Mouse (Mus musculus) forebrain, embryonic 14.5 days (tissue): ENCODE data around the gene Ugt1a6a. TPM values are rescaled to one million over a fixed set of nuclear protein-coding genes. Genes with fewer than 3 reads are reported as not detected.

Source experiments
- ATAC-seq: fragments of 200-750 bp; cut with Nextera tagmentation; 2 replicates; pipeline ENCODE4 v1.8.0; 2017; ENCODE audit warnings: mild to moderate bottlenecking, moderate library complexity
- DNase-seq: peaks from one replicate; pipeline ENCODE4 v3.0.0-alpha.2; 2015; ENCODE audit warnings: low spot score
- H3K27ac ChIP-seq: fragments of 300-500 bp; sonication (generic); 2 replicates; pipeline ENCODE4 v1.5.1; 2014; ENCODE audit warnings: low read depth, mild to moderate bottlenecking, control low read depth, low read length, moderate library complexity
- H3K27me3 ChIP-seq: fragments of 300-500 bp; sonication (generic); replicated peaks from 2 replicates; pipeline ENCODE4 v1.6.1; 2014; ENCODE audit warnings: low read length, control low read depth, mixed read lengths; ENCODE audit not compliant: control insufficient read depth, insufficient read depth
- H3K36me3 ChIP-seq: fragments of 300-500 bp; sonication (generic); 2 replicates; pipeline ENCODE4 v1.6.1; 2014; ENCODE audit warnings: low read length, control low read depth; ENCODE audit not compliant: control insufficient read depth, insufficient read depth
- H3K4me1 ChIP-seq: fragments of 300-500 bp; sonication (generic); 2 replicates; pipeline ENCODE4 v1.6.1; 2014; ENCODE audit warnings: antibody characterized with exemption, low read length, control low read depth; ENCODE audit not compliant: control insufficient read depth, insufficient read depth
- H3K4me2 ChIP-seq: fragments of 300-500 bp; sonication (generic); 2 replicates; pipeline ENCODE4 v1.6.1; 2014; ENCODE audit warnings: mild to moderate bottlenecking, control low read depth, low read length
- H3K4me3 ChIP-seq: fragments of 300-500 bp; sonication (generic); 2 replicates; pipeline ENCODE4 v1.5.1; 2014; ENCODE audit warnings: low read depth, low read length, control low read depth
- H3K9ac ChIP-seq: fragments of 300-500 bp; sonication (generic); 2 replicates; pipeline ENCODE4 v1.6.1; 2014; ENCODE audit warnings: mild to moderate bottlenecking, low read length, control low read depth, moderate library complexity
- H3K9me3 ChIP-seq: fragments of 300-500 bp; sonication (generic); replicated peaks from 2 replicates; pipeline ENCODE4 v1.6.1; 2016; ENCODE audit warnings: low read length, control low read depth, mixed read lengths; ENCODE audit not compliant: control insufficient read depth
- WGBS: fragments of 180-500 bp; shearing (Covaris S2); extraction: QIAGEN DNeasy Blood & Tissue Kit; methylation state at CpG from one replicate; pipeline ENCODE4 v1.1.7; 2014; 5-methylcytosine and 5-hydroxymethylcytosine counted together
- polyA plus RNA-seq: library from polyadenylated mRNA; unstranded; fragments of >200 nt; fragmentation: Nextera tagmentation; extraction: Ambion mirVana; gene quantifications from 2 replicates; pipeline ENCODE4 v1.2.1, GENCODE M21; 2014

Gene Ugt1a6a
- polyA plus RNA-seq, 1 experiment from 2014 or later = 2.3 TPM

GRCm38 (mm10) chr1:88213061-88213460 is 78.5 kb downstream of the Ugt1a6a start:
- 77% methylated on average over 1 of the region's 1 CpGs for WGBS
- ATAC-seq (no peak), DNase-seq (peak; percentile 10)

GRCm38 (mm10) chr1:88213766-88214461 is 79.3 kb downstream of the Ugt1a6a start:
- WGBS = 84% methylated on average over 2 of the region's 2 CpGs
- Histone ChIP-seq H3K9me3 (peaks cover 51% of the 10 kb centered on the region), H3K4me3 (no peak overlapping the region), H3K36me3 (no peaks in the 10 kb centered on the region), H3K4me1 (no peaks in the 10 kb centered on the region), H3K9ac (no peak overlapping the region), H3K27ac (no peak overlapping the region), H3K4me2 (no peak overlapping the region), H3K27me3 (no peaks in the 10 kb centered on the region)
- DNase-seq (peak; percentile 0), ATAC-seq (no peak)

More at GRCm38 (mm10) chr1:88213061-88213460, 78.5 kb downstream of the Ugt1a6a start:
- Histone ChIP-seq H3K27me3 (no peaks in the 10 kb centered on the region), H3K9me3 (peaks cover 51% of the 10 kb centered on the region), H3K27ac (no peak overlapping the region), H3K4me2 (no peak overlapping the region), H3K36me3 (no peaks in the 10 kb centered on the region), H3K4me3 (no peak overlapping the region), H3K4me1 (no peaks in the 10 kb centered on the region), H3K9ac (no peak overlapping the region)

- peak; percentile 0 for DNase-seq
- WGBS = 78% methylated on average over 2 of the region's 2 CpGs
- H3K27me3 ChIP-seq = no peaks in the 10 kb centered on the region
These were observed 79.9 kb downstream of the Ugt1a6a start for GRCm38 (mm10) chr1:88214462-88214952.

DNA sequence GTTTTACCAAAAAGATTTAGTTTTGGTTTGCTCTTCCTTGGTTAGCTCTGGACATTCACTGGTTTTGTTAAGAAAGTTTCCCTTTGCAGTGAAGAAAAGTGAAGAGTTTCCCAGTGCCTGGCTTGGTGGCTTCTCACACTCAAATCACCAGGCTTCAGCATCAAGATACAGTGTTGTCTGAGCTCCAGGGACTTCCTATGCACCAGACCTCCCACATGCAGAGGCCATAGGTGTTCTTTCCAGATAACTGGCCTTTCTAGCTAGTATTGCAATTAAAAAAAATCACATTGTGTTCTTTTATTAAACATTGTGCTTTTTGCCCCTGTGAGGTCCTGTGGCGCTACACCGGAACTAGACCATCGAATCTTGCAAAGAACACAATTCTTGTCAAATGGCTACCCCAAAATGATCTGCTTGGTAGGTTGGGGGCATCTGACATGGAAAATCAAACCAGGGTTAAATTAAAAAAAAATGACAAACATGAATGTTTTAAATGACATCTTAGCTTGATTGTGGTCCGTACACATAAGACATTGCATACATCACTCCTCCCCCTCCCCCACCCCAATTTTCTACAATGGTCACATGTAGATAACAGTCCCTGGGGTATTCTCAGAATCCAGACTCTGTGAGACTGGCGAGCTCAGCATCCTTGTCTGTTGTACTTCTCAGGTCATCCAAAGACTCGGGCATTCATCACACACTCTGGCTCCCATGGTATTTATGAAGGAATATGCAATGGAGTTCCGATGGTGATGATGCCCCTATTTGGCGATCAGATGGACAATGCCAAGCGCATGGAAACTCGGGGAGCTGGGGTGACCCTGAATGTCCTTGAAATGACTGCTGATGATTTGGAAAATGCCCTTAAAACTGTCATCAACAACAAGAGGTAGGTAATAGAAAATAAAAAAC is 81.1 kb downstream of the Ugt1a6a start:
- Histone ChIP-seq H3K9me3 (peaks cover 48% of the 10 kb centered on the region), H3K27me3 (no peaks in the 10 kb centered on the region), H3K4me2 (no peak overlapping the region), H3K27ac (no peak overlapping the region), H3K4me3 (no peak overlapping the region), H3K4me1 (no peaks in the 10 kb centered on the region), H3K9ac (no peak overlapping the region), H3K36me3 (no peaks in the 10 kb centered on the region)
- 72% methylated on average over 10 of the region's 10 CpGs for WGBS
- no peak for ATAC-seq
- peak; percentile 5 for DNase-seq

More at GRCm38 (mm10) chr1:88214462-88214952, 79.9 kb downstream of the Ugt1a6a start:
- H3K27ac ChIP-seq = no peak overlapping the region
- no peak overlapping the region for H3K4me3 ChIP-seq
- H3K4me1 ChIP-seq = no peaks in the 10 kb centered on the region
- no peaks in the 10 kb centered on the region for H3K36me3 ChIP-seq
- no peak for ATAC-seq
- no peak overlapping the region for H3K9ac ChIP-seq
- peaks cover 51% of the 10 kb centered on the region for H3K9me3 ChIP-seq
- H3K4me2 ChIP-seq = no peak overlapping the region

- DNase-seq (peak; percentile 2), ATAC-seq (no peak)
- Histone ChIP-seq H3K4me1 (no peaks in the 10 kb centered on the region), H3K4me2 (no peak overlapping the region), H3K9ac (no peak overlapping the region), H3K4me3 (no peak overlapping the region), H3K27me3 (no peaks in the 10 kb centered on the region), H3K36me3 (no peaks in the 10 kb centered on the region), H3K27ac (no peak overlapping the region), H3K9me3 (peaks cover 45% of the 10 kb centered on the region)
- 57% methylated on average over 2 of the region's 2 CpGs for WGBS
These were observed 81.9 kb downstream of the Ugt1a6a start for GRCm38 (mm10) chr1:88216551-88216950.

DNA sequence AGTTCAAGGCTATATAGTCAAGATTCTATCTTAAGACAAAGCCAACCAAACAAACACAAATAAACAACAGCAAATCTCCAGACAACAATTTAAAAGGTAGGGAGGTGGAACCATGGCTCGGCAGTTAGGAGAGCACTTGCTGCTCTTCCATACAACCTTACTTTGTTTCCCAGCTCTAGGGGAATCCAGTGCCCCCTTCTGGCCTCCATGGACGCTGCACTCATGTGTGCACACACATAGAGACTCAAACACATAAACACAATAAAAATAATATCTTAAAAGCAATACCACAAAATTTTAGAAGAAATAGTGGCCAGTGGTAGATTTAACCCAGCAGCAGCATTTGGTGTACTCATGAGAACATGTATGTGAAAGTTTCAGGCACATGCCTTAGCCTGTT is 82.5 kb downstream of the Ugt1a6a start:
- peaks cover 41% of the 10 kb centered on the region for H3K9me3 ChIP-seq
- no peak for ATAC-seq
- 64% methylated on average over 2 of the region's 2 CpGs for WGBS
- no peak for DNase-seq
- H3K4me1 ChIP-seq = no peaks in the 10 kb centered on the region
- H3K4me3 ChIP-seq = no peak overlapping the region
- H3K27ac ChIP-seq = no peak overlapping the region
- H3K4me2 ChIP-seq = no peak overlapping the region
- no peak overlapping the region for H3K9ac ChIP-seq
- H3K36me3 ChIP-seq = no peaks in the 10 kb centered on the region
- no peaks in the 10 kb centered on the region for H3K27me3 ChIP-seq

DNA sequence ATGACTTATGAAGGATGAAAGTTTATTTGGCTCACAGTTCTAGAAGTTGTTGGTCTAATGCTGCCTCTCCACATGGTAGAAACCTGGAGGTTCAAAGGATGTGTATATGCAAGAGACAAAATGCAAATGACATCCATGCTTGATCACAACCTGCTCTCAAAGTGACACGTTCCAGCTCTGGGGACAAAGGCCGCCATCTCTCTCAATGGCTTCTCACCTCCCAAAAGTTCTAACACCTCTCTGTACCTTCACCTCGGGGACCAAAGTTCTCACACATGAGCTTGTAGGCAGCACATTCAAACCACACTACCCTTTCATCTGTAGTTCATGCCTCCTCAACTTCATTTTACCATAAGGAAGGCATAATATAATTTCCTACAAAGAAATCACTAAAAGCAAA is 83.0 kb downstream of the Ugt1a6a start:
- ATAC-seq = no peak
- peaks cover 39% of the 10 kb centered on the region for H3K9me3 ChIP-seq
- H3K4me2 ChIP-seq = no peak overlapping the region
- H3K36me3 ChIP-seq = no peaks in the 10 kb centered on the region
- no peak overlapping the region for H3K9ac ChIP-seq
- no peak overlapping the region for H3K27ac ChIP-seq
- peak; percentile 1 for DNase-seq
- 43% methylated on average over 3 of the region's 3 CpGs for WGBS
- H3K27me3 ChIP-seq = no peaks in the 10 kb centered on the region
- H3K4me1 ChIP-seq = no peaks in the 10 kb centered on the region
- H3K4me3 ChIP-seq = no peak overlapping the region

- no peak overlapping the region for H3K27ac ChIP-seq
- 72% methylated on average over 9 of the region's 9 CpGs for WGBS
- no peak for ATAC-seq
- H3K4me2 ChIP-seq = no peak overlapping the region
- H3K27me3 ChIP-seq = no peaks in the 10 kb centered on the region
- H3K36me3 ChIP-seq = no peaks in the 10 kb centered on the region
- no peak overlapping the region for H3K9ac ChIP-seq
- no peaks in the 10 kb centered on the region for H3K4me1 ChIP-seq
- no peak for DNase-seq
- peaks cover 34% of the 10 kb centered on the region for H3K9me3 ChIP-seq
- H3K4me3 ChIP-seq = no peak overlapping the region
These were observed 83.4 kb downstream of the Ugt1a6a start for GRCm38 (mm10) chr1:88218051-88218450.
